Mouse (Mus musculus) adrenal gland, adult 8-10 months (tissue): ENCODE results near the gene Gm31371. TPM values are rescaled to one million over a fixed set of nuclear protein-coding genes. Genes with fewer than 3 reads are reported as not detected.
"Not testable (repeated sequence)": the region's sequence is repeated elsewhere in the genome, so short reads cannot be mapped to it uniquely, and the experiment has no call there.

ENCODE experiments used
- DNase-seq: peaks from one replicate; pipeline ENCODE4 v3.0.0; 2022
- total RNA-seq, 4 experiments: library from RNA; stranded (reverse); gene quantifications; 2 replicates each; pipeline ENCODE4 v1.2.4; 2022

Gene Gm31371
- under 1 TPM in 2 of 4 experiments, not detected in 2; 0.37 to 0.42 TPM for total RNA-seq

DNA sequence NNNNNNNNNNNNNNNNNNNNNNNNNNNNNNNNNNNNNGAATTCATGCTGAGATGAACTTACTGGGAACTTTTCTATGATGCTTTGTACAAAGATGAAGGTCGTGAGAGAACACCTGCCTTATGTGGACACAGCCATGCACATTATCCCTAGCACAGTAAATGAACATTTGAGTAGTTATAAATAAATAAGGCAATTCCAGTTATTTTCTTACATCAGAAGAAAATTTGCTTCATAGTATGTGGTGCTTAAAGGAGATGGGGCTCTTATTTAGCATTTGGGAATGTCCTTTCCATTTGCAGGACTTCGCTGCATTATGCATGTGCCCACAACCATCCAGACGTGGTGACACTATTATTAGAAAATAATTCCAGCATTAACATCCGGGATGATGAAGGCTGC is at the start of gene Gm31371:
Gm31371 (plus strand) TSS at position 301 of the 400 bp plus-strand sequence.
- DNase-seq: not testable (repeated sequence)

DNA sequence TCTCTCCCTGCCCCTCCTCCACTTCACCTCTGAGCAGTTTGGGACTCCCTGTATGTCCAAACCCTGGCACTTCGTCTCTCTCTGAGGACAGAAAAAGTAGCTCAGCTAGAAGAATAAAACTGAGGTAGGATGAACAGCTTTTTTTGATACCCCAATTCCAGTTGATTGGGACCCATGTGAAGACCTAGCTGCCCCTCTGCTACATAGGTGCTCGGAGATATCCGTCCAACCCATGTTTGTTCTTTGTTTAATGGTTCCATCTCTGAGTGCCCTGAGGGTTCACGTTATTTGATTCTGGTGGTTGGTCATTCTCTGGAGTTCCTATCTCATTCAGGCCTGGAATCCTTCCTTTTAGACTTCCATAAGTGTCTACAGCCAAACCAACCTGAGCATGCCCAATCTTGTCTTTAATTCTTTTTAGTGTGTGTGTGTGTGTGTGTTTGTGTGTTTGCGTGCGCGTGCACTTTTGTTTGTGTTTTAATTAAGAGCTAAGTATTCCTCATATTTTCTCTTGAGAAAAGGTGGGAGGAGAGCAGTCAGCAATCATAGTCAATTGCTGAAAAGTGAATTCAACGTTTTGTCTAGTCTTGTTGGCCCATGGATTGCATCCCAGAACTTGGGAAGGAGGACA is 3.3 kb downstream of the Gm31371 start:
- DNase-seq: not testable (repeated sequence)

- DNase-seq: not testable (repeated sequence)
Observed at GRCm38 (mm10) chr8:19908841-19909321, 5.7 kb downstream of the Gm31371 start.

DNA sequence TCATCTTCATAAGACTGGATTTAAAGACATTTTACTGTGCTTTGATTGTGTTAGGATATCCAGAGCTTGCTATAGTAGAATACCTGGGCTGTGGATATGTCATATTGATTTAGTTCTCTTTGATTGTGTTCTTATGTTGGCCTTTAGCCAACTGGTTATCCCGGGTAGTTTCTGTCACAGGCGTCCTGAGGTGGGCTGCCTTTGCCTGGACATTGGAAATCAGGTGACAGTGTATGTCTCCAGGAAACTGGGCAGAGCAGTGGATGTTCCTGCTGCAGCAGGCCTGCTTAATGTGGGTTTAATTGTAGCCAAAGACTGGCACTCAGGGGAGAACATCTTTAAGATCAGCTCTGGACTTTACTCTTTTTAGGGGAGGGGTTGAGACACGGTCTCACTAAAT is 15.9 kb downstream of the Gm31371 start:
- not testable (repeated sequence) for DNase-seq

GRCm38 (mm10) chr8:19934274-19934673 is 31.1 kb downstream of the Gm31371 start:
- DNase-seq: not testable (repeated sequence)

- not testable (repeated sequence) for DNase-seq
Observed at GRCm38 (mm10) chr8:19935541-19936030, 32.4 kb downstream of the Gm31371 start.

GRCm38 (mm10) chr8:19960935-19961334 is 57.7 kb downstream of the Gm31371 start:
- no peak for DNase-seq

- DNase-seq: not testable (repeated sequence)
Observed at GRCm38 (mm10) chr8:19963766-19964165, 60.6 kb downstream of the Gm31371 start.

GRCm38 (mm10) chr8:19968151-19968550 is 65.0 kb downstream of the Gm31371 start:
- DNase-seq: peak; percentile 10

GRCm38 (mm10) chr8:19975237-19975636 is 72.0 kb downstream of the Gm31371 start:
- not testable (repeated sequence) for DNase-seq

Other genes with a start within 250 kb of the Gm31371 start
- 1 to 10 TPM in 1 of 4 experiments, under 1 TPM in 1, not detected in 2; 0.46 to 2.2 TPM for gene 4930467E23Rik, start 173.8 kb upstream of the Gm31371 start, total RNA-seq